ENCODE assay signal across 12 mouse cellular contexts in genomic region chr8:106929921-106930320, GRCm38 (mm10). TPM values are rescaled to one million over a fixed set of nuclear protein-coding genes. Genes with fewer than 3 reads are reported as not detected.
A peak's percentile ranks its signal among the peaks of the same experiment; 100 is the strongest.
DNase-seq lines count a peak whose midpoint lies in the region; ATAC-seq and TF ChIP-seq lines count a peak whose summit lies in the region.
"Had no signal": no experiment of that assay in that cellular context is flagged by ENCODE, and none has a peak within 500 bp of the region (broad histone marks: within the 10 kb centered on the region; RNA-seq: fewer than 3 reads in every experiment).

No protein-coding gene starts in this region.

- H3K4me3 ChIP-seq in kidney, embryonic 14.5 days (ENCODE audit: low read length), result no peak overlapping the region
- no peak overlapping the region for H3K4me3 ChIP-seq in testis, adult 2 months (ENCODE audit: control insufficient read depth, low read depth, low read length)
- H3K4me3 ChIP-seq in intestine, embryonic 15.5 days (replicated peaks), result no peak overlapping the region
- no peak overlapping the region for H3K4me3 ChIP-seq in forebrain, embryonic 13.5 days
- H3K4me3 ChIP-seq: forebrain, embryonic 15.5 days; hindbrain, embryonic 15.5 days; midbrain, embryonic 15.5 days; neural tube, embryonic 13.5 days had no signal

- no peaks in the 10 kb centered on the region for H3K9me3 ChIP-seq in kidney, embryonic 14.5 days (ENCODE audit: control insufficient read depth, low read length)
- no peaks in the 10 kb centered on the region for H3K9me3 ChIP-seq in intestine, embryonic 15.5 days
- no peaks in the 10 kb centered on the region for H3K9me3 ChIP-seq in forebrain, embryonic 13.5 days (replicated peaks)
- H3K9me3 ChIP-seq: forebrain, embryonic 15.5 days; hindbrain, embryonic 15.5 days; midbrain, embryonic 15.5 days; neural tube, embryonic 13.5 days had no signal

- no peak for TF ChIP-seq CTCF in testis, adult 2 months (IDR thresholded peaks at IDR 0.05; ENCODE audit: control insufficient read depth, insufficient read depth, insufficient replicate concordance, low read depth, low read length)

- 64% methylated on average over 5 of the region's 5 CpGs for WGBS in kidney, embryonic 14.5 days
- WGBS in intestine, embryonic 15.5 days, result 67% methylated on average over 5 of the region's 5 CpGs
- WGBS in forebrain, embryonic 13.5 days, result 84% methylated on average over 5 of the region's 5 CpGs

- ATAC-seq in kidney, embryonic 14.5 days (ENCODE audit: low FRiP score, low TSS enrichment), result no peak
- ATAC-seq in intestine, embryonic 15.5 days, result no peak
- ATAC-seq in forebrain, embryonic 13.5 days, result no peak
- ATAC-seq: forebrain, embryonic 15.5 days; midbrain, embryonic 15.5 days had no signal

- no peaks in the 10 kb centered on the region for H3K36me3 ChIP-seq in kidney, embryonic 14.5 days (ENCODE audit: control insufficient read depth, insufficient read depth, low read length)
- no peaks in the 10 kb centered on the region for H3K36me3 ChIP-seq in testis, adult 2 months (ENCODE audit: control insufficient read depth, insufficient read depth, low read length)
- H3K36me3 ChIP-seq in intestine, embryonic 15.5 days, result no peaks in the 10 kb centered on the region
- no peaks in the 10 kb centered on the region for H3K36me3 ChIP-seq in forebrain, embryonic 13.5 days (ENCODE audit: poor library complexity, severe bottlenecking)
- H3K36me3 ChIP-seq: forebrain, embryonic 15.5 days; hindbrain, embryonic 15.5 days; midbrain, embryonic 15.5 days; neural tube, embryonic 13.5 days had no signal

- peak overlapping the region; percentile 32; the same call in 1 of the 2 replicates for H3K27ac ChIP-seq in kidney, embryonic 14.5 days (ENCODE audit: low read depth, low read length)
- H3K27ac ChIP-seq in testis, adult 2 months (ENCODE audit: control insufficient read depth, insufficient read depth, low read depth, low read length), result peak overlapping the region; percentile 65
- peak overlapping the region; percentile 52 for H3K27ac ChIP-seq in intestine, embryonic 15.5 days
- no peak overlapping the region for H3K27ac ChIP-seq in forebrain, embryonic 13.5 days
- H3K27ac ChIP-seq: forebrain, embryonic 15.5 days; hindbrain, embryonic 15.5 days; midbrain, embryonic 15.5 days; neural tube, embryonic 13.5 days had no signal

- H3K4me1 ChIP-seq in kidney, embryonic 14.5 days (ENCODE audit: control insufficient read depth, insufficient read depth, low read length), result 0 out of 2 replicates have a peak, but pooled peaks cover 3% of the 10 kb centered on the region
- H3K4me1 ChIP-seq in testis, adult 2 months (ENCODE audit: control insufficient read depth, insufficient read depth, low read length), result peaks cover 14% of the 10 kb centered on the region
- peaks cover 18% of the 10 kb centered on the region for H3K4me1 ChIP-seq in intestine, embryonic 15.5 days (replicated peaks)
- H3K4me1 ChIP-seq in forebrain, embryonic 13.5 days, result peaks cover 8% of the 10 kb centered on the region

- no peak overlapping the region for H3K9ac ChIP-seq in kidney, embryonic 14.5 days (ENCODE audit: low read depth, low read length)
- H3K9ac ChIP-seq in intestine, embryonic 15.5 days, result no peak overlapping the region
- H3K9ac ChIP-seq in forebrain, embryonic 13.5 days, result no peak overlapping the region
- H3K9ac ChIP-seq: forebrain, embryonic 15.5 days; hindbrain, embryonic 15.5 days; midbrain, embryonic 15.5 days; neural tube, embryonic 13.5 days had no signal

- no peak for TF ChIP-seq POLR2A in testis, adult 2 months (IDR thresholded peaks at IDR 0.05; ENCODE audit: control insufficient read depth, low read depth, low read length)

- DNase-seq in kidney, postnatal 25 days, result no peak
- no peak for DNase-seq in testis, postnatal 14 days (ENCODE audit: low spot score)
- DNase-seq in adrenal gland, postnatal 36 days, result no peak
- DNase-seq: layer of hippocampus, adult 9-11 months had no signal

- H3K27me3 ChIP-seq in kidney, embryonic 14.5 days (ENCODE audit: control insufficient read depth, insufficient read depth, low read length), result no peaks in the 10 kb centered on the region
- no peaks in the 10 kb centered on the region for H3K27me3 ChIP-seq in testis, adult 2 months (ENCODE audit: control insufficient read depth, insufficient read depth, low read length)
- H3K27me3 ChIP-seq in intestine, embryonic 15.5 days (replicated peaks), result no peaks in the 10 kb centered on the region
- H3K27me3 ChIP-seq in forebrain, embryonic 13.5 days, result peaks cover 22% of the 10 kb centered on the region

- H3K4me2 ChIP-seq in kidney, embryonic 14.5 days (replicated peaks; ENCODE audit: low read depth, low read length), result no peak overlapping the region; the same call in 1 of the 2 replicates
- H3K4me2 ChIP-seq in intestine, embryonic 15.5 days (replicated peaks), result no peak overlapping the region
- H3K4me2 ChIP-seq in forebrain, embryonic 13.5 days, result no peak overlapping the region
- H3K4me2 ChIP-seq: forebrain, embryonic 15.5 days; hindbrain, embryonic 15.5 days; midbrain, embryonic 15.5 days; neural tube, embryonic 13.5 days had no signal

RNA-seq across cellular contexts. Expression of gene Sntb2, which starts 5.6 kb away (rescaled TPM):
- polyA plus RNA-seq in kidney, embryonic 14.5 days (2014; fragmentation: Nextera tagmentation; extraction: Ambion mirVana), result 18.7 and 19.4 TPM in 2 replicates
- 13.4 and 14.4 TPM in 2 replicates for polyA plus RNA-seq in testis, adult 2 months (2012; rRNA removed)
- polyA plus RNA-seq in intestine, embryonic 15.5 days (2015; fragmentation: Nextera tagmentation; extraction: Ambion mirVana), result 11.3 and 11.4 TPM in 2 replicates
- 3.6 and 4.1 TPM in 2 replicates for polyA plus RNA-seq in forebrain, embryonic 13.5 days (2015; fragmentation: Nextera tagmentation; extraction: Ambion mirVana)
- 10 to 100 TPM; 28.8 to 39.5 TPM for total RNA-seq in adrenal gland, postnatal 36 days (2021)

RNA-seq across cellular contexts. Expression of gene Utp4, which starts 36.5 kb away (rescaled TPM):
- polyA plus RNA-seq in kidney, embryonic 14.5 days (2014; fragmentation: Nextera tagmentation; extraction: Ambion mirVana), result 72.7 and 92.6 TPM in 2 replicates
- 26.1 and 27.4 TPM in 2 replicates for polyA plus RNA-seq in testis, adult 2 months (2012; rRNA removed)
- polyA plus RNA-seq in intestine, embryonic 15.5 days (2015; fragmentation: Nextera tagmentation; extraction: Ambion mirVana), result 67.1 and 71.1 TPM in 2 replicates
- polyA plus RNA-seq in forebrain, embryonic 13.5 days (2015; fragmentation: Nextera tagmentation; extraction: Ambion mirVana), result 49.4 and 53.6 TPM in 2 replicates
- total RNA-seq in adrenal gland, postnatal 36 days (2021), result 10 to 100 TPM; 48.7 to 50.6 TPM

RNA-seq across cellular contexts. Expression of gene Has3, which starts 59.9 kb away (rescaled TPM):
- 1.2 and 1.3 TPM in 2 replicates for polyA plus RNA-seq in kidney, embryonic 14.5 days (2014; fragmentation: Nextera tagmentation; extraction: Ambion mirVana)
- 0.35 and 0.43 TPM in 2 replicates for polyA plus RNA-seq in testis, adult 2 months (2012; rRNA removed)
- 0.10 and 0.18 TPM in 2 replicates for polyA plus RNA-seq in intestine, embryonic 15.5 days (2015; fragmentation: Nextera tagmentation; extraction: Ambion mirVana)
- 0.65 and 0.89 TPM in 2 replicates for polyA plus RNA-seq in forebrain, embryonic 13.5 days (2015; fragmentation: Nextera tagmentation; extraction: Ambion mirVana)
- 1 to 10 TPM in 1 of 2 experiments, under 1 TPM in 1; 0.20 to 1.5 TPM for total RNA-seq in adrenal gland, postnatal 36 days (2021)
